Mouse (Mus musculus) CD8-positive naive resting alpha-beta T cell, adult 2 months (primary cell): ENCODE data around the gene Ripor3.

Experiments
- DNase-seq, 2 experiments: peaks; one replicate each; pipeline ENCODE4 v3.0.0; 2022; ENCODE audit warnings: low read depth in 2 of 2, low spot score in 2 of 2

Ripor3 gene

GRCm38 (mm10) chr2:167938786-167939185 lies 71.6 kb downstream of the Ripor3 start:
- no peak for DNase-seq

GRCm38 (mm10) chr2:167935956-167936355 lies 74.5 kb downstream of the Ripor3 start:
- no peak for DNase-seq

GRCm38 (mm10) chr2:167933397-167933796 lies 77.0 kb downstream of the Ripor3 start:
- no peak for DNase-seq

GRCm38 (mm10) chr2:167932727-167933231 lies 77.6 kb downstream of the Ripor3 start:
- peak in 1 of 2 experiments; percentile 27 for DNase-seq

- DNase-seq: peak; percentile 98 to 99
Observed at GRCm38 (mm10) chr2:167931985-167932726, 78.3 kb downstream of the Ripor3 start, which contains the start of gene Ptpn1. Ptpn1 (plus strand) TSS chr2:167932057.

- no peak for DNase-seq
Observed at GRCm38 (mm10) chr2:167930975-167931374, 79.4 kb downstream of the Ripor3 start.
